Mouse (Mus musculus) small intestine, adult 2 months (tissue): ENCODE measurements at regions not wholly inside any gene's neighbourhood (a gene's known extent, or its start where the extent isn't known, plus 50 kb on each side); places are given as distances from the start of the nearest gene placed in this dataset.

Source experiments
- CTCF ChIP-seq: fragments of 200-500 bp; IDR thresholded peaks from 2 replicates; pipeline ENCODE4 v1.5.1; 2012; ENCODE audit warnings: low read depth, mild to moderate bottlenecking, control low read depth, inconsistent platforms, low read length, moderate library complexity, mixed read lengths; ENCODE audit not compliant: insufficient replicate concordance, insufficient read length; ENCODE audit errors: extremely low read depth
- POLR2A ChIP-seq: fragments of 200-500 bp; IDR thresholded peaks from 2 replicates; pipeline ENCODE4 v1.6.1; 2012; ENCODE audit warnings: low read depth, mild to moderate bottlenecking, control low read depth, inconsistent platforms, low read length, moderate library complexity

GRCm38 (mm10) chrX:11139971-11140421, 159.1 kb upstream of the H2al1a start:
- no peak for TF ChIP-seq POLR2A
- TF ChIP-seq CTCF: no peak
